Mouse (Mus musculus) urinary bladder, postnatal 25 days (tissue): ENCODE data around the gene Olfr136.

Experiments
- DNase-seq: peaks from one replicate; pipeline ENCODE4 v3.0.0; 2022; ENCODE audit warnings: low spot score

The Olfr136 gene

DNA sequence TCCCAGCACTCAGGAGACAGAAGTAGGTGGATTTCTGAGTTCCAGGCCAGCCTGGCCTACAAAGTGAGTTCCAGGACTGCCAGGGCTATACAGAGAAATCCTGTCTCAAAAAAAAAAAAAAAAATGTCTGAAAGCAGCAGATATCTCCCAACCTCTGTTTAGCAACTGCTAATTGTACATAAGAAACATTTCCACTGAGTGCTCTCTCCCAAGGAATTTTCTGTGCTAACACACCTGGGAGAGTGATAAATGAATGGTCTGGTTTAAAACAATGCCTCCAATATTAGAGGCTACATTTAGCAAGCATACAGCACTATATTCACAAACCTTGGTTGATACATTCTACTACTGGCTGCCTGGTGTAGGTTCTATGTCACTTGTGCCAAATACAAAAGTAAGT is at the start of gene Olfr136:
TSS of gene Olfr136 (plus strand) at position 301 of the 400 bp plus-strand sequence.
- no peak for DNase-seq

DNA sequence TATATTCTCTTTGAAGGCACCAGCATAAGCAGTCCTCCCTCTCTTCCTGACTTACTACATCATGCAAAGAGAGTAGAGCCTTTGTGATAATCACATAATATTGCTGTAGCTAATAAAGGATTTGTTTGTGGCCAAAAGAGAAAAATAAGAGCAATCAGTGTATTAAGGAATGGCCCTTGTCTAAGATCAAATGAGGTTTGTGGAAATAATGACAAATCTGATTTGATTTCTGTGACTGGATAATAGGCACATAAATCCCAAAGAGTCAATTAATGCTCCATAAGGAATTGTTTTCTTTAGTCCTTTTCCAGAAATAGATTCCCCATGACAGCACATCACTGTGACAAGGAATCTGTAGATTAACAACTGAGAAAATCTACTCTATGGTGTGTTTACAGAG is 22.2 kb upstream of the Olfr136 start, which contains the start of gene Olfr137:
TSS of gene Olfr137 (minus strand) at position 101 of the 400 bp plus-strand sequence.
- no peak for DNase-seq
